Mouse (Mus musculus) kidney, postnatal 14 days (tissue): ENCODE measurements around the gene 9230102O04Rik.

ENCODE experiments used
- DNase-seq: peaks from one replicate; pipeline ENCODE4 v3.0.0; 2022; ENCODE audit warnings: mixed read lengths

The 9230102O04Rik gene

DNA sequence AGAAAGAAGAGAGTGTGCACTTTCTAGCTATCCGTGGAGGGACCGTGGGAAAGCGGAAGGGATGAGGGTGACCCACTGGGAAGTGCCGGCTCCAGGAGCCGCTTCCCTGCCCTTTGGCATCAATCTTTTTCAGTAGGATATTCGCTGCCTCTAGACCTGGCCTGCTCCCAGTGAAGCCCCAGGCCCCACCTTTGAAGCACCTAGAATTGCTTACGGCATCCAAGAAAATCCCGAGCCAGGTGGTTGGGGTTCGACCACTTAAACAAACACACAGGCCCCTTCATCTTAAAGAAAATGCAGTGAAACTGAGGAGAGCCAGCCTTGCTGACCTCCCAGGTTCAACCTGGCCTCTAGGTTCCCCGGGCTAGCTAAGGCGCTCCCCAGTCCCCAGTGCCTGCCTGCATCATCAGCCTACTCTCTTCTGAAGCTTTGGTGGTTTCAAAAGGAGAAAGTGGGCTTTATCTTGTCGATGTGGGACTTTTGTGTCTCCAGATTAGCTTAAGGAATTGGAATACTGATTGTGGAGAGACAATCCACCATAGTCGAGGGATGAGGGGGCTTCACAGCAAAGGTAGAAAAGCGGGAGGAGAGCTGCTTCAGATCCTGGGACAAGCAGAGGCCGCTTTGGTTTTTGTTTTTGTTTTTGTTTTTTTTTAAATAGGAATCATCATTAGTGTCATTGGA lies 4.7 kb downstream of the 9230102O04Rik start:
- DNase-seq: no peak

DNA sequence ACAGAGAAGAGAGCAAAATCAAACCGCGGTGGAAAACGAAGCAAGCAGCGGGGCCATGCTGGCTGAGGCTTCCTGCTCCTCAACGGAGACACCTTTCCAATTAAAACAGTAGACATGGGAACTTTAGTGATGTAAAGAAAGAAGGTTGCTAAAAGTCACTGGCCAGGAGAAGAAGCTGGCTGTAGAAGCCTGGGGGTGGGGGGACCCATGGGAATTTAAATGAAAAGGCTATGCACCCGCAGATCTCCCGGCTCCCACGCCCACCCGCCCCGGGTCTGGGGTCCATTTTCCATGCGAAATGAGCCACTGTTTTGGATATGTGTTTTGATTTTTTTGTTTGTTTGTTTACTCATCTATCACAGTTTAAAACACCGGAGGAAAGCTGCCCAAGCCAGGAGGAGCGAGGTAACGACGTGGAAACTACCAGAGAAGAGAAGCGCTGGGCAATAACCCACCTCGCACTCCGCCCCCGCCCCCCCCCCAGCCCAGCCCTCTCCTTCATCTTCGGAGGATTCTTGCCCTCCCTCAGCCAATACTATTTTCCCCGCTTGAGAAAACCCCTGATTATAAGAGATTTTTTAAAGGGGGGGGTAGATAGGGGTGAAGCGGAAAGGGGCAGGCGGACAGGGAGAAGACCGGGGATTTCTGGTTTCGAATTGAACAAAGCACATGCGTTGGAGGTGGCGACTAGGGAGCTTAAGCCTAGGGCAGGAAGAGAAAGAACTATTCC lies 5.4 kb downstream of the 9230102O04Rik start:
- DNase-seq: no peak

DNA sequence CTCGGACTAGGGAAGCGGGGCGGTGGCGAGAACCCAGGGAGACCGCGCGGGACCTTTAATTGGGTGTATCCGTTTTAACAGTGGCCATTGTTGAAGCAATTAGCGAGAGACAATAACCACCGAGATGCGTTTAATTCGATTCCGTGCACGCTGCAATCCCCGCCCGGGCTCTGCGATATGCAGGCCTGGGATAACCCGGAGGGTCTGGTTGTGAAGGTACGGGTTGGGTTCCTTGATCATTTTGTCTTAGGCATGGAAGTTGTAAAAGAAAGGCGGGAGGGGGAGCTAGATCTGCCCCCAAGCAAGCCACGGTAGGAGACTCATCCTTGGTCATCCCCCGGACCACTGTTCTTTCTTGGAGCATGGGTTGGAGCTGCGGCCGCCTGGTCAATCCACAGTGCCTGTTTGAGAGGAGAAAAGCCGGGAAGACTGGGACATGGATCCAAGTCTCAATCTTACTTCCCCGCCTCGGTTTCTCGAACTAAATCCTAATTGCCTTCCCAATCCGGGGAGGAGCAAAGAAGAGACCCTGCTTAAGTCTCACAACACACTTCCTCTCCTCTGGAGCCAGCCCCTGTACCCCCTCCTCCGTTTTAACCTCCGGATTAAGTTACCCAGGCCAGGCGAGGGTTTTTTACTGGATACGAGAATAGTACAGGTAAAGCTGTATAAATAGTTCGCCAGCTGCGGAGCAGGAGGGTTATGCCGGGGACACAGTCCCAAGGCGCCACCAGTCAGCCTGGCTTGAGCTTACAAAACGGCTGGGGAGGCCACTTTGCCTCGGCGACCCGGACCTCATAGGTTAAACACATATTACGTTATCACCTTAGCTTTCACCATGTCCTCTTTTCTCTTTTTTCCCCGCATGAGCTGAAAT lies 6.2 kb downstream of the 9230102O04Rik start:
- no peak for DNase-seq

DNA sequence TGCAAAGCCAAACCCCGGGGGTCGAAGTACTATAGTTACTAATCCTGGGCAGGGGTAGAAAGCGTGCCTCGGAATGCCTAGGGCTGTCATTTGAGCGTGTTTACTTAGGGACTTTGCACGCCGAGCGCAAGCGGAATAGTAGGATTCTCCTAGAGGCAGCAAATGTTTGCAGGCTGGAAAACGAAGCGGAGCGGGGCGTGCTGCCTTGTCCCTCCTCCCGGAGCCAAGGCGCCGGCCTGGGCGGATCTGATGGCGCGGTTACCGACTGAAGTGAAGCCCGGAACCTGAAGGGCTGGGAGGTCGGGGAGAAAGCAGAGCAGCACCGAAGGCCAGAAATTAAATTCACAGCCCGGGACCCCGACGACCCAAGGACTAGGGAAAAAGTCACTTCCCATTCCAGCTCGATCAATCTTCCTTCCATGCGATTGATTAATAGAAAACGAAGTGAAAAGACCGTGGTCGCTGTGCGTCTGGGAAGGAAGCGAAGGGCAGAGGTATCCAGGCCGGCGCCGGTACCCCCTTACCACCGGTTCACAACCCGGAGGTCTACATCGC lies 6.9 kb downstream of the 9230102O04Rik start:
- DNase-seq: peak; percentile 34

DNA sequence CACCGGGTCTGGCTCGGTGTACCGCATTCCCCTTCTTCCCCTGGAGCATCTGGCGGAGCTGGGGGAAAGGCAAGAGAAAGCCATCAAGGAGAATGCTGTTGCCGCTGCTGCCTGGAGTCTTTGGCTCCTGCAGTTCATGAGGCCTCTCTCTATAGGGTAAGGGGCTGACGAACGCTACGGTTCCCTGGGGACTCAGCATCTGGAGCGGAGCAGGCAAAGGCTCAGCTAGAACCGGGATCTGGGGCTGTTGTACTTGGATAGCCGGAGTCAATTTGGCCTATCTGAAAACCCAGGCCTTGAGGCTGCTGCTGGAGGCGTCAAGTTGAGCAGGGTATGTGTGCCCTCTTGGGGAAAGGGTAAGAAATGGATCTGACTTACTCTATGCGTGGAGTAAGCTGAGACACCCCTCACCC lies 7.7 kb downstream of the 9230102O04Rik start:
- DNase-seq: no peak

DNA sequence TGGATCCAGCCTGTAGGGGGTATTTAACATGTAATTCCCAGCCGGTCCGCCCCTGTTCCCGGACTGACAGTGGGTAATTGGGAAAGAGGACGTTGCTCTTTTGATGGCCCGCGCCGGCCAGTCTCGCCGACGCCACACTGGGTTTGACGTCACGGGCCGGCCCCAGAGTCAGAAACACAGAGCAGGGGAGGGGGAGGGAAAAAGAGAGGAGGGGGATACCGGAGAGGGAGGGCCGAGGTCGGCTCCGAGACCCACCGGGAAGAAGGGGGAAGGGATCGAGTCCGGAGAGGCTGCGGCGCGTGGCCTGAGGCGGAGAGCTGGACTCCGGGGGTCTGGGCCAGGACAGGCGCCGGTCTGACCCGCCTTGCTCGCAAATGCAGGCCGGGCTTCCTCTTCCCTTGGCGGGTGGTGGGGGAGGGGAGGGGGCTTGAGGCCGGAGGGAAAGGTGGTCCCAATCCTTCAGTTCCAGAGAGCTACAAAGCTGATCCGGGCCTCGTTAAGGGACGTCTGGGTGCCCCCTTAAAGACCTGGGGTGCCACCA lies 8.2 kb downstream of the 9230102O04Rik start, which contains the start of gene 4930412O13Rik:
TSS of gene 4930412O13Rik (plus strand) at position 202 of the 541 bp plus-strand sequence.
- DNase-seq: peak; percentile 31

DNA sequence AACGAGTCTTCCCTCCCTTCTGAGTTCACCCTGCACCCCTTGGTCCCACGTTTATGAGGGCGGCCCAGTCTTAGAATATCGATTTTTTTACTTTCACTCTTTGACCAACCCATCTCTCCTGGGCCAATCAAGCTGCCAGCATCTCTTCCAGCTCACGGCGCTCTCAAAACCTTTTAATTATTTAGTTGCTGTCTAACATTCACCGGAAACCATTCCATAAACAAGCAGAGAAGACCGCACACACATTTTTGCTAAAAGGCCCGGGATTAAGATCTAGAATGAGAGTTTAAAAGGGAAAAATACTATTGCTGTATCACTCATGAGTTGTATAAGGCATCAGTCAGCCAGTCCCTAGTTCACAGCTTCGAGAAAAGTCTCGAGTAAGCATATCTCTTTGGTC lies 9.1 kb downstream of the 9230102O04Rik start:
- no peak for DNase-seq

DNA sequence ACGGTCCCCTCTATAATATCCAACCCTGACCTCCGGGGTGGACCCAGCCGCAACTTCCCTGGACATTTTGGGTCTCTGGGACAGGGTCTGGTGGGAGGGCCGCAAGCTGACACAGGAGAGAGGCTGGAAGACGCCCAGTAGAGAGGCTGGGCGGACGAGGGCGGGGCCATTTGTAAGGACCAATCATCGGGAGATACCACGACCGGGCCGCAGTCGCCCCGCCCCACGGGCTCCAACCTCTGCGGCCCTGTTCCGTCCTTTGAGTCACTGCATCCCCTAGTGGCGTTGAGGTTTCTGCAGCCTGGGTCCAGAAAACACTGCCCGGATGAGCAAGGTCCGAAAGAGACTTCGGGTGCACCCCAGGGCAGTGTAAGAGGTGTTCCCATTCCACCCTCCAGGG lies 9.8 kb downstream of the 9230102O04Rik start:
- DNase-seq: peak; percentile 94

DNA sequence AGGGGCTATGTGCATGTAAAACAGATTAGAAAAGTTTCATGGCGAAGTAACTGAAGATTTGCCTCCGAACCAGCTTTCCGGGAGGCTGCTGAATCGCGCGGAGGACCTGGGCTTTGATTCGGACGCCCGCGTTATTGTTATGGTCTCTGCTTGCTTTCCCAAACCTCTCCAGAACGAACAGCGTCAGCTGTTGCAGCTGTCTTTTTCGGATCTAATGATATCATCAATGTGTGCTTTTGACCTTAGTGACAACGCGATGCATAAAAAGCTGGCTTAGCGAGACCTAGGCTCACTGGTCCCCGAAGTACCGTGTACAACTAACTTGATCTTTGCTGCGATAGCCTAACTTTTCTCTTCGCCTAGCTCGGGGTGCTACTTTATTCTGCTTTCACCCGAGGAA lies 10.2 kb downstream of the 9230102O04Rik start:
- DNase-seq: no peak

DNA sequence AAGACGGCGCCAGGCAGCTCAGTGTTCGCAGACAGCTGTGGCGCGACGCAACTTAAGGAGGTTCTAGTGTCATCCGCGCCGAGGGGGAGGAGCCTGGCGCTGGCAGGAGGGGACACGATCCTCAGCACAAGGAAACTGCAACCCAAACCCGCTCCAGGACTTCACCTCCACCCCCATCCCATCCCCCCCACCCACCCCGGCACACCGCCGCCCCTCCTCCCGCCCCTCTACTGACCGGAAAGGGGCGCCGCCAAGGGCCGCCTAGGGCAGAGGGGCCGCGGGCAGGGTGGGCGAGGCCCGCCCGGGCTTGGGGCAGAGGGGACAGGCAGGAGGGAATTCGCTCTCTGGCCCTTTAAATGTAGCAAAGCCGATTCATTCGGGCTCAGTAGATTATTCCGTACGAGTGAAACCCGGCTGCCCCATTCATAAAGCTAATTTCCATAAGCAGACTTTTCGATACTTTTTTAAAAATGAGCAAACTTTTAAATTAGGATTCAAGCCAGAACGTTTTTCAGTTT lies 10.7 kb downstream of the 9230102O04Rik start:
- DNase-seq: peak; percentile 68

DNA sequence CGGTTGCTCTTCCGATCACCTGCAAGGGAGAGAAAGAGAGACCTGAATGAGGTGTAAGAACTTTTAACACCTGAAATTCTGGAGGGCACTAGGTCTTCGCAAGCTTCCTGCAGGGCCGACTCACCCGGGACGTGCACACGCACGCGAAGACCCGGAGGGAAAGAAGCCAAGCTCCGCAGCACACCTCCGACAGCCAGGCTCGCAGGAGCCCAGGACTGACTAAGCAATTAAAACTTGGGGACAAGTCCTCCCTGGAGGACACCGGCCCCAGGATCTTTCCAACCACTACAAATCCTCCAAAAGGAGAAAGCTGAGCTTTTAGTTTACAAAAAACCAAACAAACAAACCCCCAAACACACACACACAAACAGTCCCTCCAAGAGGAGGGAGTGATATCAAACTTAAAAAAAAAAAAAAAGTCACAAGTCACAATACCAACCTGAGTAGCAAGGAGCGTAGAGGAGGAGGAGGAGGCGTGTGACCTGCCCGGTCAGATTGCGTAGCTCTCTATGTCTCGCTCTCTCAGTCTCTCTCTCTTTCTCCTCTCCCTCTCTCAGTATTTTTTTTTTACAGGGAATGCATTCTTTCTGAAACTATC lies 11.3 kb downstream of the 9230102O04Rik start:
- no peak for DNase-seq

DNA sequence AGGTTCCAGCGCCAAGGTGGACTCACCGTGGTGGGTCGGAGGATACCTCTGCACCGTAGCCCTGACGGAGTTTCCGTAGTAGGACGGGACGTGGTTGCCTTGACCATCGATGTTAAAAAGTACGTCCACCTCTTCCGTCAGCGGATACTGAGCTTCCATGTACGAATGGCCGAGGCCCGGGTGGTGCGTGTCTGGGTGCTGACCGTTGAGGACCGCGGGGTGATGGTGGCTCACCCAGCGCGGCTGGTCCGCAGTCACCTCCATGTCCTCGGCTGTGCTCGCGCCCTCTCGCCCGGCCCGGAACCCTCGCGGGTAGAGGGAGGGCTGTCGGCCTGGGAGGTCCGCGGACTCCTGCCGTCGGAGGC lies 12.0 kb downstream of the 9230102O04Rik start:
- no peak for DNase-seq

DNA sequence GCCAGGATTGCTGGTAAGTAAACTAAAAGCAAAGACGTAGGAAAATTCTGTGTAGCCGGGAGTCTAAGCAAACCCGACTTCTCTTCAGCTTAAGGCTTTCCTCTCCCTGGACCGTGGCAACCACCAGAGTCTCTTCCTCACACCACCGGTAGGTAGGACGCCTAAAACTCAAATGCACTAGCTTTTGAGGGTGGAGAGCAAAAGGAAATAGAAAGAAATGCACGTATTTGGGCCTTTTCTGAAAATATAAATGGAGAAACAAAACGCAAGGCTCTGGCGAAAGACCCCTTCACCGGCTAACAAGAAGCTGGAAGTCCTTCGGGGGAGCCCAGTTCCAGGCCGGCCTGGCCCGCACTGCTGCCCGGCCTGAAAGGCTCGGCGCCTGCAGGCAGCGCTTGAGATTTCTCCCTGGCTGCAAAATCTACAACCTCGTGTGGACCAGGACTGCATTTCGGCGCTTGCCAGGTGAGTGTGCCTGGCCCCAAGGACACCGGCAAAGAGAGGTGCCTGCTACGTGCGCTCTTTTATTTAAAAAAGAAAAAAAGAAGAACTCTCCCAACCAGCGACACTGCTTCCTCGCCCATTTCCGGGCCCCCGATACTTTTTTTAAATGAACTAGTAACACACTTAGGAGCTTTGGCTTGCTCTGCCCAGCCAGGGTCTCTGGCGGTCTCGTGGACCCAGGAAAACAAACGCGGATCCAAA lies 12.6 kb downstream of the 9230102O04Rik start:
- no peak for DNase-seq

DNA sequence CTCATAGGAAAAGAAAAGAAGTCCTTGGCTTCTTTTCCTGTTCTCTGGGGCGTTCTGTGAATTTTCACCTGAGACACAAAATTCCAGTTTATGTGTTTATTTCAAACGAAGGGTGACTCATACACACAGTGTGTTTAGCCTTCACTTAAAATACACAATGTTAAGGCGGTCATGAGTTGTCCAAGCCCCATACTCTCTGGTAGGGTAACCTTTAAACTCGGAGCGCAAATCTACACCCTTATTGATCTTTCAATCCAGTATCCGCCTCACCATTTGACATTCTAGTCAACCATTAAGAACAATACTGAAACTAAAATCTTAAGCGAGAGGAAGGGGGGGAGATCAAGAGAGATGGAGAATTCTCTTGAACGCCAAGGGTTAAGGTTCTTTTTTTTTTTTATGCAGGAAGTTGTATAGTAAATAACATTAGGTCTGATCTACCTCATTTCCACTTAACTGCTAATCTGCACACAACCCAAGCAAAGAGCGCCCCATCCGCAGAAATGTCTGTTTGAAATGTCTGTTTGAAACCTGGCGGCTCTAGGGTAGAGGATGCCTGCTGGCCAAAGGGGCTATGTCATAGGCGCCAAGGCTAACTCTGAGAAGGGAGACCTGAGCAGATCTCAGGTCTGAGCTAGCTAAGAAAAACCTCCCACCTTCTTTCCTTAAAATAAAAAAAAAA lies 13.5 kb downstream of the 9230102O04Rik start:
- DNase-seq: no peak

DNA sequence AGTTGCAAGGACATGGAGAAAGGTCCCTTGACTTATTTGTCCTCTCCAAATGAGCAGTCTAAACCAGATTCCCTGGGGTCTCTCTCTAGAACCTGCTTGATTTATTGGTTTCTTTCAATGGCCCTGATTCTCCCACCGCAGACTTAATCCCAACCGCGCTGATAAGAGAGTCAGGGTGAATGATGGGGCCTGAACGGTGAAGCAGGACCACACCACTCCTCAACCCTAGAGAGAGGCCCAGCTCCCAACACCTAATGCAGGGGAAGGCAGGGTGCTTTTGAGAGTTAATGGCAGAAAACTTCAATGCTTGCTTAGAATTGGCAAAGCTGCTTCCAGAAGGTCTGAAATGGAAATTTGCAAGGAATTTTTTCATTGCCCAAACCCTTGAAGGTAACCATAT lies 14.1 kb downstream of the 9230102O04Rik start:
- no peak for DNase-seq

DNA sequence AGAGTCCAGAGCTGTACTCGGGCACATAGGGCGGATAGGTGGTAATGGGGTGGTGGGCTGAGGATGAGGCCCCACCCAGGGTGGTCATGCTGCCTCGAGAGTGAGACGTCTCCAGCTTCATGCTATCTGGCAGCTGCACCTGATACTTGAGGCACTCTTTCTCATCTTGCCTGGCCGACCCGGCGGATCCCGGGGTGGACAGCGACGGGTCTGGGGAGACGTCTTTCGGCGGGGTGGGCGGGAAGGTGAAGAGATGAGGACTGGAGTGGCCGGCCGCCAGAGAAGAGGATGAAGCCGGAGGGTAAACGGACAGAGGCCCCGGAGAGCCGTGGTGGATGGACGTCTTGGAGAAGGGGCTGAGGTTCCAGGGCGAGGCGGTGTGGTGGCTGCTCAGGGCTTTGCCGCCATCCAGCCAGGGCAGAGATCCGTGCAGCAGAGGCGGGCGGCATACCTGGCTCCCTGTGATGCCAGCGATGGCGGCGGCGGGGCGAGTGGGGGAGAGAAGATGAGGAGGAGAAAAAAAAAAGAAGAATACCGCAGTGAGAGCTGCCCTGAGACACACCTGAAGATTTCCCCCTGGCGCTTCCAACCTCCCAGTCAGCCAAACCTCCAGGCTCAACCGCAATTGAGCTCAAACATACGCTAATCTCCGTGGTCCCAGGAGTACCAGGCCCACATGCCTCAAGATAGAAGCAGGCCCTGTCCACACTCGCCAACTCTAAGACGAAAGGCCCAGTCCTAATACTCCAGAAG lies 14.7 kb downstream of the 9230102O04Rik start:
- DNase-seq: no peak

DNA sequence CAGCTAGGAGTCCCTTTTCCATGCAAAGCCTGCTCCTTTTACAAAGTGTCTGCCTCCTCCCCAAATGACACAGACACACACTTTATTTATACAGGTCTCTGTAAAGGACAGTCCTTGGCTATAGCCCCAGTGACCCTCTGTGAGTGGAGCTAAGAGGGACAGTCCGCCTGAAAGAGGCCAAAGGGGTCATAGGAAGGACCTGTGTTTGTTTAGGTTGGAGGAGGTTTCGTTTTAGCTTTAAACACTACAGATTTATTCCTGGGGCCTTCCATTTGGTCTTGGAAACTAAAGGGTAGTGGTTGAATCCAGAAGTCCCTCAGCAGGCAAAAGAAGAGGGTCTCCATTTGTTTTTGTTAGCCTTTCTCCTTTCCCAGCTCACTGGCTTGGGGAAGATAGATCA lies 15.6 kb downstream of the 9230102O04Rik start:
- no peak for DNase-seq

DNA sequence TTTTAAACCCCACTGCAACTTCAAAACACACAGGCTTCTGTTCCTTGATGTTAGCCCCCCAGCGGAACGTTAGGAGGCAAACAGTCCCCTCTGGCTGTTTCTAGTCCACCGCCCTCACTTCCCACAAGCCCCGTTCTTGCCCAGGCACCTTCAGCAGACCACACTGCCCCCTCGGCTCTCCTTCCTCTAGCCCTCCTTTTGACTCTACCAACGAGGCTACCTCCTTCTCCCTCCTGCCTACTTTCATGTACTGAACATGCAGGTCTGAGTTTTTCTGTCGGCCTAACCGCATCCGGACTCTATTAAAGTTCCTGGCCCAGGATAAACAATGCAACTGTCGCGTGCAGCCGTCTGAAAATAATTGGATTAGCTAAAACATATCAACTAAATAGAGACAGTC lies 16.7 kb downstream of the 9230102O04Rik start:
- no peak for DNase-seq

DNA sequence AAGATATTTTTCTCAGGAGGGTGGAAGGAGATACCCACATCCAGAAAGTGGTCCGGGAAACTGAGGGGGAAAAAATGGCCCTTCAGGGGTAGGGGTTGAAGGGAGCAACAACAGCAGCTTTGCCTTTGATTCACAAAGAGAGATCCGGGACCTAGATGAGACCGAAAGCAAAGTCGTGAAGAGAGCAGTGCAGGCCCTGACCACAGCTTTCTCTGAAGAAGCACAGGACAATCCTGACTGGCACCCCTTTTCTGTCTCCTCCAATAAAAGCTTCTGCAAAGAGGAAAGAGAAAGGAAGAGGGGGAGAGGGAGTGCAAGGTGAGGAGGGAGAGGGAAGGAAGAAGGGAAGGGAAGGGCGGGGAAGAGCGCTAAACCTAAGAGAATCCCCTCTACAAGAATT lies 17.5 kb downstream of the 9230102O04Rik start:
- no peak for DNase-seq

DNA sequence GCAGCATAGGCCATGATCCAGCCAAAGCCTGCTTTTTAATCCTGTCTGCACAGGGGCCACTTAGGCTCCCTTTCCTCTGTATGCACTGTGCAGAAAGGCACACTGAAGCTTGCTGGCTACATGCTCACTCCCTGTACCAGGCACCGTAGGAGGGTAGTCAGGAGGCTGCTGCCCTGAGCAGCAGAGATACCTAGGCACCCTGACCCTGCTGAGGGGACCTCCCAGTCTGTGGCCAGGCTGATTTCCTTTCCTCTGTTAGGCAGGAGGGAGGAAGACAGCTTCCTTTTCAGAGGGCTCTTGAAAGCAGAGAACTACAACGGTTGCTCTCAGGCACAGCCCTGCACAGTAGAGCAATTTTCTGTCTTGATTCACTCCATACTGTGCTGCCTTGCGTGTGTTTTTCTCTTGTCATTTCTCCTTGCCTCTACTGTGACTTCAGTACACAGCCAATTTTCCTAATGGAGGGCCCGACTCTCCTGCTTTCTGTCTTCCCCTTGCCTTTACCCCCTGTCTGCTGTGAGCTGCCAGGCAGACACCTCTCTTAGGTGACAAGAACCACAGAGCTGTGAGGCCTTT lies 18.1 kb downstream of the 9230102O04Rik start:
- DNase-seq: no peak
